Mouse (Mus musculus) liver, postnatal 0 days (tissue): ENCODE measurements around the gene Gadl1. TPM values are rescaled to one million over a fixed set of nuclear protein-coding genes. Genes with fewer than 3 reads are reported as not detected.

ENCODE experiments used
- ATAC-seq: fragments of 200-750 bp; cut with Nextera tagmentation; 2 replicates; pipeline ENCODE4 v1.8.0; 2017; ENCODE audit warnings: mild to moderate bottlenecking, moderate library complexity
- DNase-seq: peaks from one replicate; pipeline ENCODE4 v3.0.0-alpha.2; 2016
- H3K27ac ChIP-seq: fragments of 300-500 bp; sonication (generic); 2 replicates; pipeline ENCODE4 v1.5.1; 2014; ENCODE audit warnings: antibody characterized with exemption, moderate library complexity, mild to moderate bottlenecking, low read depth
- H3K27me3 ChIP-seq: fragments of 300-500 bp; sonication (generic); 2 replicates; pipeline ENCODE4 v1.6.1; 2014; ENCODE audit warnings: low read length, control low read depth, mixed read lengths; ENCODE audit not compliant: insufficient read depth
- H3K36me3 ChIP-seq: fragments of 300-500 bp; sonication (generic); replicated peaks from 2 replicates; pipeline ENCODE4 v1.6.1; 2014; ENCODE audit warnings: mild to moderate bottlenecking, control low read depth, low read length, moderate library complexity, mixed read lengths; ENCODE audit not compliant: insufficient read depth
- H3K4me1 ChIP-seq: fragments of 300-500 bp; sonication (generic); 2 replicates; pipeline ENCODE4 v1.6.1; 2014; ENCODE audit warnings: antibody characterized with exemption, mild to moderate bottlenecking, control low read depth; ENCODE audit not compliant: insufficient read depth
- H3K4me2 ChIP-seq: fragments of 300-500 bp; sonication (generic); 2 replicates; pipeline ENCODE4 v1.6.1; 2014; ENCODE audit warnings: low read depth, mild to moderate bottlenecking, low read length, moderate library complexity, mixed read lengths
- H3K4me3 ChIP-seq: fragments of 300-500 bp; sonication (generic); 2 replicates; pipeline ENCODE4 v1.5.1; 2014; ENCODE audit warnings: low read depth, low read length
- H3K9ac ChIP-seq: fragments of 300-500 bp; sonication (generic); replicated peaks from 2 replicates; pipeline ENCODE4 v1.6.1; 2014; ENCODE audit warnings: mild to moderate bottlenecking, moderate library complexity
- H3K9me3 ChIP-seq: fragments of 300-500 bp; sonication (generic); 2 replicates; pipeline ENCODE4 v1.6.1; 2016; ENCODE audit warnings: mild to moderate bottlenecking, control low read depth, low read length, mixed read lengths
- CTCF ChIP-seq: sonication (generic); IDR thresholded peaks from 2 replicates; pipeline ENCODE4 v1.5.1; 2016; ENCODE audit warnings: antibody characterized with exemption, low read depth
- EP300 ChIP-seq: IDR thresholded peaks from 2 replicates; pipeline ENCODE4 v1.6.1; 2016; ENCODE audit warnings: antibody characterized with exemption, low read depth, mild to moderate bottlenecking
- WGBS: fragments of 180-500 bp; shearing (Covaris S2); extraction: QIAGEN DNeasy Blood & Tissue Kit; methylation state at CpG from one replicate; pipeline ENCODE4 v1.1.7; 2014; ENCODE audit not compliant: insufficient replicate concordance; 5-methylcytosine and 5-hydroxymethylcytosine counted together
- polyA plus RNA-seq: library from polyadenylated mRNA; unstranded; fragments of >200 nt; fragmentation: Nextera tagmentation; extraction: Ambion mirVana; gene quantifications from 2 replicates; pipeline ENCODE4 v1.2.1, GENCODE M21; 2015

The Gadl1 gene
- polyA plus RNA-seq, 1 experiment from 2014 or later: 0.19 TPM

DNA sequence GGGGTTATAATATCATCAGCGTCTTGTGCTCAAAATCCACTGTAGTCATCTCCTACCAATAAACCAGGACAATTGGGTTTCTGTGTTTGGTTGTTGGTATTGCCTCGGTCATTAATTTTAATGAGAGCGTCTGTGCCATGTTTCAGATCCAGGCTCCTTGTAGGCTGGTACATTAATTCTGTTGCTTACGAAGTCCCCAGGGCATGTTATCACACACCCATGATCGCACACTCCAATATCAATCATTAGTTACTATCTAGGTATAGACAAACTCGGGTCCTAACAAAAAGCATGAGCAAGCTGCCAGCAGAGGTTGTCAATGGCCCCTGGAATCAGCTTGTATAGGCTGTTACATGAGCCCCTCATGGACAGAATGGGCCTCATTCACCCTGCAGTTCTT is 67.6 kb downstream of the Gadl1 start:
- no peak overlapping the region for H3K9ac ChIP-seq
- H3K9me3 ChIP-seq: no peaks in the 10 kb centered on the region; the same call in 1 of the 2 replicates
- no peak for DNase-seq
- H3K27ac ChIP-seq: no peak overlapping the region
- H3K4me2 ChIP-seq: no peak overlapping the region
- no peaks in the 10 kb centered on the region for H3K36me3 ChIP-seq
- no peaks in the 10 kb centered on the region for H3K4me1 ChIP-seq
- no peak overlapping the region for H3K4me3 ChIP-seq
- no peaks in the 10 kb centered on the region for H3K27me3 ChIP-seq
- no peak for TF ChIP-seq CTCF
- TF ChIP-seq EP300: no peak
- ATAC-seq: no peak
- 83% methylated on average over 6 of the region's 6 CpGs for WGBS

GRCm38 (mm10) chr9:115977598-115978240 is 68.5 kb downstream of the Gadl1 start:
- no peak for DNase-seq
- no peaks in the 10 kb centered on the region; the same call in 1 of the 2 replicates for H3K9me3 ChIP-seq
- 81% methylated on average over 15 of the region's 15 CpGs for WGBS
- H3K36me3 ChIP-seq: no peaks in the 10 kb centered on the region
- H3K27me3 ChIP-seq: no peaks in the 10 kb centered on the region
- H3K4me2 ChIP-seq: no peak overlapping the region
- no peak overlapping the region for H3K4me3 ChIP-seq
- no peak for ATAC-seq
- H3K27ac ChIP-seq: no peak overlapping the region
- no peak overlapping the region for H3K9ac ChIP-seq
- TF ChIP-seq EP300 (no peak), CTCF (no peak)
- no peaks in the 10 kb centered on the region for H3K4me1 ChIP-seq

DNA sequence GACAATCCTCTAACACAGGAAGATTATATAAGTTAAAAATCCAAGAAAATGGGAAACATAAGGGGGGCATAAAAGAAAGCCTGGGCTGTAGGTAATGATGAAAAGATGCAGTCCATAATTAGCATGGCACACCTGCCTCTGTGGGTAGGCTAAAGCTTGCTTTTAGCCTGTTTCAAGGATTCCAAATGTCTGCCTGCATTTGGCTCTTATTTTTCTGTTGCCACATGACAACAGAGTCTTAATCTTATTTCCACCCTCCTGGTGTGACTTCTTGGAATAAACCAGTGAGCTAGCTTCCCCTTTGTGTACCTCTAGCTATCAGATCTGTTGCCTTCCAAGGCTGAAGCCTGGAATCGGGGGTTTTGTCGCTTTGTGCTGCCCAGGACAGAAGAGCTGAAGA is 69.2 kb downstream of the Gadl1 start:
- Histone ChIP-seq H3K4me1 (no peaks in the 10 kb centered on the region), H3K4me2 (no peak overlapping the region), H3K4me3 (no peak overlapping the region), H3K36me3 (no peaks in the 10 kb centered on the region), H3K9me3 (no peaks in the 10 kb centered on the region; the same call in 1 of the 2 replicates), H3K9ac (no peak overlapping the region), H3K27me3 (no peaks in the 10 kb centered on the region), H3K27ac (no peak overlapping the region)
- TF ChIP-seq EP300: no peak
- TF ChIP-seq CTCF: no peak
- ATAC-seq: no peak
- 53% methylated on average over 2 of the region's 2 CpGs for WGBS
- no peak for DNase-seq

GRCm38 (mm10) chr9:115990661-115991060 is 81.4 kb downstream of the Gadl1 start:
- no peak overlapping the region for H3K4me2 ChIP-seq
- H3K9ac ChIP-seq: no peak overlapping the region
- DNase-seq (peak; percentile 16), ATAC-seq (no peak)
- no peaks in the 10 kb centered on the region for H3K36me3 ChIP-seq
- H3K27me3 ChIP-seq: no peaks in the 10 kb centered on the region
- H3K4me1 ChIP-seq: no peaks in the 10 kb centered on the region
- H3K9me3 ChIP-seq: no peaks in the 10 kb centered on the region
- H3K4me3 ChIP-seq: no peak overlapping the region
- peak; percentile 40 for TF ChIP-seq CTCF
- no peak for TF ChIP-seq EP300
- H3K27ac ChIP-seq: no peak overlapping the region
- 87% methylated on average over 7 of the region's 7 CpGs for WGBS

- Histone ChIP-seq H3K9ac (no peak overlapping the region), H3K36me3 (no peaks in the 10 kb centered on the region), H3K4me2 (no peak overlapping the region), H3K4me3 (no peak overlapping the region), H3K4me1 (no peaks in the 10 kb centered on the region), H3K9me3 (no peaks in the 10 kb centered on the region), H3K27me3 (no peaks in the 10 kb centered on the region), H3K27ac (no peak overlapping the region)
- ATAC-seq: no peak
- no peak for TF ChIP-seq EP300
- TF ChIP-seq CTCF: no peak
- WGBS: 70% methylated on average over 2 of the region's 2 CpGs
- no peak for DNase-seq
These were observed 85.5 kb downstream of the Gadl1 start for GRCm38 (mm10) chr9:115994772-115995171.

DNA sequence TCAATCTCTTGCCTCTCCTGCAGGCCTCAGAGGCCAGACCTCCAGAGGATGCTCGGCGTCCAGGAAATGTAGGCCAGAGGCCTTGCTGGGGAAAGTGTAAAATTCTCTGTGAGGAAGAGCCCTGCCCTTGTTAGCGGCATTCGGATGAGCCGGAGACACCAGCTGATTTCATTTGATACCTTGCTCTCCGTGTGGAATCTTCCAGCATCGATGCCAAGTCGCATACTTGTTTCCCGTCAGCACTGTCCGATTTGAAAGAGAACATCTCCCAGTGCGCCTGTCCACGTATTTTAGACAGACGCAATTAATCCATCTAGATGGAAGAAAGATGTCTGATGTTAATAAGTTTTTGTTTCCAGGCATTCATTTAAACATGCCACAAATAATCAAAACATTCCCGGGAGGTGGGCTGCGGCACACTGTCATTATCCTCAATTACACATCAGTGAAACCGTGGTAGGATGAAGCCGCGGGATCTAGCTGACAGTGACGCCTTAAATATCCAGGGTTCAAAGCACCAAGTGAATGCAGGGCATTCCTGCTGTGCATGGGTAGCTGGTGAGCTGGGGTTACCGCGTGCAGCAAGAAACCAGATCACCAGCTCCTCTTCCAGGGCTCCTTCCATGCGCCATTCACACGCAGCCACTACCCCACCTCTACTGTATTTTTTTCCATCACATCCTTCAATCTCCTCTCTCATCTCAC is 86.8 kb downstream of the Gadl1 start:
- H3K36me3 ChIP-seq: no peaks in the 10 kb centered on the region
- H3K4me2 ChIP-seq: no peak overlapping the region
- no peak overlapping the region for H3K9ac ChIP-seq
- H3K27me3 ChIP-seq: no peaks in the 10 kb centered on the region
- WGBS: 89% methylated on average over 23 of the region's 23 CpGs
- no peak for ATAC-seq
- no peaks in the 10 kb centered on the region for H3K4me1 ChIP-seq
- TF ChIP-seq EP300 (no peak), CTCF (no peak)
- H3K4me3 ChIP-seq: no peak overlapping the region
- no peak overlapping the region for H3K27ac ChIP-seq
- no peaks in the 10 kb centered on the region for H3K9me3 ChIP-seq
- no peak for DNase-seq
